Mouse (Mus musculus): ENCODE data around the gene Ptgr1.
A peak's percentile ranks its signal among the peaks of the same experiment; 100 is the strongest.

The Ptgr1 gene

DNA sequence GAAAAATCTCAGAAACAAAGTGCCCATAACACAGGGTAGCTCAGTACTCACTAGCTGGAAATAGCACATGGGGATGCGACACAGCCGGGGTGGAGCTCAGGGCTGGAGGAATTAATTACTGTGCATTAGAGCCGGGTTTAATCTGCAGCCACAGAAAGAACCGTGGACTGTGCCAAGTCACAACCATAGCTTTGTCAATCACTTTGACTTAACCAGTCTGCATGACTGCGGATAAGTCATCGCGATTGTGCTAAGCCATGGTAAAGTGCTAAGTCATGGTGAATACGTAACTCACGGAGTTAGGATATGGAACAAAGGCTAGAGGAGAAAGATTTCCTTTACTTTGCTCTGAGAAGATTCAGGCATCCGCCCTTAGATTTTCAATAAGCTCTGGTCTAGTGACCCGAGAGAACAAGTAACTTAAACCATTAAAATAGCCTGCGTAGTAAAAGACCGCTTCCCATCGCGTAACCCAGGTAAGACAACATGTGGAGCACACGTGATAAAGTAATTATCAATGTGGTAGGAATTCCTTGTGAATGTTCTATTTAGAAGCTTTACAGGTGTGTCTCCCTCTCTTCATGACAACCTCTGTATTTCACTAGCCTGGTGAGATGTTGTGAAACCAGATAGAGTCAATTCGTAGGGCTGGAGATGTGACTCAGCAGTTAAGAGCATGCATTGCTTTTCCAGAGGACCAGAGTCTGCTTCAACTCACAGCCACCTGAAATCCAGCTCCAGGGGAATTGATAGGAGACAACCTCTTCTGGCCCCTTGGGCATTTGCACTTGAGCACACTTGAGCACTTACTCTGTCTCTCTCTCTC lies 3.9 kb upstream of the Ptgr1 start:
- DNase-seq (ENCODE audit: low read depth, low spot score) = no peak

DNA sequence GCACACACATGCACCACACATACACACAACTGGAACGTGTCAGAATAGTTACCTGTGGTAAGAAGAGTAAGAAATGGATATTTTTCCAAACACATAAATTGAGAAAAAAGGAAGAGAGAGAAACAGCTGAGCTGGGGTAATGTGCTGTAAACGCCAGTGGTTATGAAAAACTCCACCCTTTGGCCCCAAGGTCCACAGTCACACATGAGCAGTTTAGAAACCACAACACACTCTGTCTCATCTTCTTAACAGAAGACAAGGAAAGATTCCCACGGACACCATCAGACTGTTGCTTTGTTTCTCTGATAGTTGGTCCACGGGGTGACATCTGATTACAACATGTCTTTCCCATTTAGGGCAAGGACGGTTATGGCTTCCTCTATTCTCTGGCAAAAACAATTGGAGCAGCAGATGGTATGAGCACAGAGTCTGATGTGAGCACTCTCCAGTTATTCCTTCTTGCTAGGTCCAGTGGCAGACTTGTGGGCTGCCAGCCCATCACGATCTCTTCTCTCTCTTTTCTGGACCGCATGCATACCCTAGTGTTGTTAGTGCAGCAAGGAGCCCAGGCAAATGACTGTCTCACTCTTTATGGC lies 2.5 kb upstream of the Ptgr1 start:
- no peak for DNase-seq (ENCODE audit: low read depth, low spot score)

DNA sequence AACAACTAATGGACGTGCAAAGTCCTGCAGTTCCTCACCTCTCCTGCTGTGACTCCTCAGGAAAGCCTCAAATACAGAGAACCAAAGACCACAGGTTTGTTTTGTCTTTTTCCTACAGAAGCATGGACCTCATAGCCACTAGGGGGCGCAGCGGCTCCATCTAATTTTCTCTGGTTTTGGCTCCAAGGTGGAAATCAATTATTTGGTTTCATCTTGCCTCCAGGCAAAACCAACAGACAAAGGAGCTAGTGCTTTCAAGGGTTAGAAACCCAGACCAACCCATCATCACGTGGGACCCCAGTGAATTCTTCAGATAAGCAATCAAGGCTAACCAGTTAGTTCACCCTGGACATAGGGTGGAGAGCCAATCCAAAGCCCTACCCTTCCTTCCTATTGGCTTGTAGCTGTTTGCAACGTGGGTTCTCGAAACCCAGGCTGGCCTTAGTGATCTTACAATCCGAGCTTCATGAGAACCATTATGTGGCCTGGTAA lies 1.7 kb downstream of the Ptgr1 start:
- DNase-seq (ENCODE audit: low read depth, low spot score) = peak; percentile 83

DNA sequence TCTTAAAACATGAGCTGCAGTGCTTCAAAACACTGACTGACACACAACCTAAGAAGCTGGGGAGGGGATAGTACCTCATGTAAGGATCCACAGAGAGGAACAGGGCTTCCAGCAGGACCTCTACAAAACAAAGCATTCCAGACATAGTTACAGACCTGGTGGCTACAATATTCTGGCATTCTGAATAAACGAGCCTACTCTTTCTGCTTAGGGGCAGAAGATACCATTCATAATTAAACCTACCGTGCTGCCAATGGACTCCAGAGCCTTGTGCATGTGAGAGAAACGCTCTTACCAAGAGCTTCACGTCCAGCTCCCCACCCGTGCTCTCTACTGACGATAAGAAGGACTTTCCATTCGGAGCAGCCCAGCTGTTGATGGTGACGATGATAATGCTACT lies 4.1 kb downstream of the Ptgr1 start:
- no peak for DNase-seq (ENCODE audit: low read depth, low spot score)

DNA sequence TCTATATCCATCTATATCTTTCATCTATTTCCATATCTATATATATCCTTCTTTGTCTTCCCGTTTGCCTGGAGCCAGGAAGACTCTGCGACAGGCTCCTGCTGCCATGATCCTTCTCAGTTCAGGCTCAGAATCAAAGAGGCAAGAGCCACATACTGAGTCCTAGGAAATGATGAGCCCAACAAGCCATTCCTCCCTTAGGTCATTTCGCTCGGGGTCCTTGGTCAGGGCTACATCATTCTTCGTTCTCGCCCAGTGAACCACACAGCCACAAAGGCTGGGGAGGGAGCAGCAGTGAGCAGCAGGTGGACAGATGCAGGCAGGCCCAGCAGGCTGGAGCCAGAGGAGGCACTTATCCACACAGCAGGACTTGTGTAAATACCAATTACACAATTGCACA lies 5.5 kb downstream of the Ptgr1 start:
- DNase-seq (ENCODE audit: low read depth, low spot score) = no peak

DNA sequence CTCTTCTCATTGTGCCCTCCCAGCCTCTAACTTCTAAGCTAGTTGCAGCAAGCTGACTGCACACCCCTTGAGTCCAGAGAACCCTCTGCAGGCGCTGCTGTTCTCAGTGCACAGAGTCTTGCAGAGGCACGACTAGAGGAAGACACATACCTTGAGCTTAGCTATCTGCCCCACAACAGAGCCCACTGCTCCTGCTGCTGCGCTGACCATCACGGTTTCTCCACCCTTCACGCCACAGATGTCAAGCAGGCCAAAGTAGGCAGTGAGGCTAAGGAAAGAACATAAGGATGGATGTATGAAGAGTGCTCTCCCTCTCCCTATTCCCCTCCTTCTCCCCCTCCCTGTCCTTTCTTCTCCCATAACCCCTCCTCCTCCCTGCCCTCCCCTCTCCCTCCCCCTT lies 11.2 kb downstream of the Ptgr1 start:
- no peak for DNase-seq (ENCODE audit: low read depth, low spot score)

DNA sequence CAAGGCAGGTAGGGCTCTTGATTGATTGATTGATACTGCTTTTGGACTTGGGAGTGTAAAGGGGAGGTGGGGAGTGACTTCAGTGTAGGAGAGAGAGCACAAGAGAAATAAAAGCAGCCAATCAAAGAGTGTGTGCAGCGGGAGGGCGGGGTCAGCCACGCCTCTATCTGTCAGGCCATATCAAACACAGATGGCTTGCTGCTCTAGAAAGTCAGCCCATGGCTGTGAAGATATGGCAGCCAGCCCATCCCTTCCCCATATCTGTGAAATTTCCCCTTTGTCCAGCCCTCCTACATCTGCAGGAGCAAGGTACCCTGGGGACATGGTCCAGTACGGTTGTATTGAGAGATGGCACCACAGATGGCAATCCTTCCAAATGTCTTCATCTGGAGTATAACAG lies 16.2 kb downstream of the Ptgr1 start:
- no peak for DNase-seq (ENCODE audit: low read depth, low spot score)

DNA sequence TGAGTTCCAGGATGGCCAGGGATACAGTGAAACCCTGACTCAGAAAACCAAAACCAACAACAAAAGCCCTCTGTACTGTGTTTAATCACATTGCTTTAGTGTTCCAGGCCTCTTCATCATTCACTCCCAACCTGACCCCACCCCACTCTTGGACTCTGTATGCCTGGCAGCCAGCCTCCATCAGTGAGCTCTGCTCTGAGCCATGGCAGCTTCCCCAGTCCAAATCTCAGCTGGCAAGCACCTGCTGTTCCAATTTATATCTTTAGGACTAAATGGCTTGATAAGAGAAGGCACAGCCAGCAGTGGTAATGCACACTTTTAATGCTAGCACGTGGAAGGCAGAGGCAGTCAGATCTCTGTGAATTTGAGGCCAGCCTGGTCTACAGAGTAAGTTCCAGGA lies 21.8 kb downstream of the Ptgr1 start:
- no peak for DNase-seq (ENCODE audit: low read depth, low spot score)

DNA sequence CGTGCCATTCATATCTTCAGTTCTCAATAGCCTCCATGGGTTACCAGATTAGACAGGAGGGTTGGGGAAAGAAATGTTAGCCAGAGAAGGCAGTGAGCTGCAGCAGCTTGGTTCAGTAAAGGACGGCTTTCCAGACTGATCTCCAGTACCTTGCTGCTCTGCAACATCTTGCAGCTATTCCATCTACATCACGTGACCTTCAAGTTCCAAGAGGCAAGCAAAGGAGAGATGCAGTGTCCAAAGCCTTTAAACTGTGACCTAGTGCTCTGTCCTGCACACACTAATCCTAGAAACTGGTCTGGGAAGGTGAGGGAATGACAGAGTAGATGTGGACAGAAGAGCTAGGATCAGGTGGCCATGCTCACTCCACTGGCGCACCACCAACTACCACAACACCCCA lies 23.6 kb downstream of the Ptgr1 start:
- no peak for DNase-seq (ENCODE audit: low read depth, low spot score)

DNA sequence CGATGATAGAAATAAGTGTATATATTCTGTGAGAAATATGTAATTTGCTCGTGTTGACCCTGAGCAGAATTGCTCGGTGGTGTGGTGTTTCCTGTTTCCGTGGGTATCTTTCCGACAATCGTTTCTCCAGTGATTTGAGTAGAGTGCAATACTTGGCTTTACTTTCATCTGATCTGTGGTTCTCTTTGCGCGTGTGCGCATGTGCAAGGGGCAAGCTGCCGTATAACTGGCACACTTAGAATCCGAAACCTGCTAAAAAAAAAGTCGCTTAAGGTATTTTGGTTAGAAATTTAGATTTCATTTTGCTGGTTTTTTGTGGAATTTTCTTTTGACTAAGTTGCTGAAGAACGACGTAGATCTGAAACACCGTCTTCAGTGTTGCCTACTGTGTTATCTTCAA lies 25.2 kb downstream of the Ptgr1 start:
- DNase-seq (ENCODE audit: low read depth, low spot score) = no peak

DNA sequence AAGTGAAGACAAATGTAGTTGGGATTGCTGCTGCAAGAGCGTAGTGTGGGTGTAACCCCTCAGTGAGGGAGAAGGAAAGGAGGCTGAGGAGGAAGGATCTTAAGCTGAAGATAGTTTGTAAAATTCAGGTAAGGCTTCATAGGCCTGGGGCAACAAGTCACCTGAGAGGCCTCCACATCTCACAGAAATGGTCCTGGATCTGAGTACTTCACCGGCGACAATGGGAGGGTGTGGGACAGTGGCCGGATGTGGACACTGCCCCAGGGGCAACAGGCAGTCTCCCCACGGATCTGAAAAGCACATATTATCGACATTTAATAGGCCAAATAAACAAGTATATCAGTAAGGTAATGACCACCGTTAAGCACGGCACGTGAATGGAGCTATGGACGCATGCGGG lies 34.3 kb downstream of the Ptgr1 start:
- no peak for DNase-seq (ENCODE audit: low read depth, low spot score)

DNA sequence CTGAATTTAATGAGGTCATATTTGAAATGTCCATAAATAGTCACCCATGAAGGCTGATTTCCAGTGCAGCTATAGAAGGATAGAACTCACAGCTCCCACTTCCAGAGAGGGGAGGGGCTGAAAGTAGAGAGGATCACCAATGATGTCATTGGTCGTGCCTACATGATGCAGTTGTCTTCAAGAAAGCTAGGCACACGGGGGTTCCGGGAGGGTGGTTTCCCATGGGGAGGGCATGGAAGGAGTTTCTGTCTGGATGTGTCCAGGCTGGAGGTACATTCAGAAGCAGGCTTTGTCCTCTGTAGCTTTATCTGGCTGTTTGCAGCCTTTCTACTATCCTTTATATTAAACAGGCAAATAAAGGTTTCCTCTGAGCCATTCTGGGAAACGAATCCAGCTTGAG lies 38.5 kb downstream of the Ptgr1 start:
- no peak for DNase-seq (ENCODE audit: low read depth, low spot score)

DNA sequence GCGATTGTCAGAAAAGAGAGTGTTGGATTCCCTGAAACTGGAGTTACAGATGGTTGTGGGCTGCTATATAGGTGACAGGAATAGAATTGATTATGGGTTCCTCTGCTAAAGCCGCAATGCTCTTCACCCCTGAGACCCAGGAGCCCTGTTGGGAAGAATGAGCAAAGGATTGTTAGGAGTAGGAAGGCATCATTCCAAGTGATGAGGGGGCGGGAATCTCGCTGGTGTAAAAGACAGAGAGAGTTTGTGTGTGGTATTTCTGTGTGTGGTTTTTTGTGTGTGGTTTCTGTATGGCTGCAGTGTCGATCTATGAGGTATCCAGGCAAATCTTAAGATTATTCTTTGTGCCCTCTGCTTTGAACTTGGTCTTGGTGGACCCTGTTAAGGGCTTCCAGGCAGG lies 42.2 kb downstream of the Ptgr1 start:
- no peak for DNase-seq (ENCODE audit: low read depth, low spot score)

DNA sequence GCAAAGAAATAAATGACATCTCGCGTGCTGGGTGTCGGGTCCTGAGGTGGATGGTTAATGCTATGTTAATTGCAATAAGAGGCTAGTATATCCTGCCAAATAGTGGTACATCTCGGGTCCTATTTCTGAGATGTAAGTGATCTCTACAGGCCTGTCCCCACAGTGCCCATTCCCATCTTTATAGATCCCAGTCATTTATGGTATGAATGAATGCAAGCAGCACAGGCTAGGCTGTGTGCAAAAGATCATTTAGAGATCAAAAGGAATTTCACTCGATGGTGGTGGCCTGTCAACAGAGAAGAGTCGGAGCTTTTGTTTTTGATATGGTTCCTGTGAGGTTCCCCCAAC lies 42.7 kb downstream of the Ptgr1 start:
- no peak for DNase-seq (ENCODE audit: low read depth, low spot score)

DNA sequence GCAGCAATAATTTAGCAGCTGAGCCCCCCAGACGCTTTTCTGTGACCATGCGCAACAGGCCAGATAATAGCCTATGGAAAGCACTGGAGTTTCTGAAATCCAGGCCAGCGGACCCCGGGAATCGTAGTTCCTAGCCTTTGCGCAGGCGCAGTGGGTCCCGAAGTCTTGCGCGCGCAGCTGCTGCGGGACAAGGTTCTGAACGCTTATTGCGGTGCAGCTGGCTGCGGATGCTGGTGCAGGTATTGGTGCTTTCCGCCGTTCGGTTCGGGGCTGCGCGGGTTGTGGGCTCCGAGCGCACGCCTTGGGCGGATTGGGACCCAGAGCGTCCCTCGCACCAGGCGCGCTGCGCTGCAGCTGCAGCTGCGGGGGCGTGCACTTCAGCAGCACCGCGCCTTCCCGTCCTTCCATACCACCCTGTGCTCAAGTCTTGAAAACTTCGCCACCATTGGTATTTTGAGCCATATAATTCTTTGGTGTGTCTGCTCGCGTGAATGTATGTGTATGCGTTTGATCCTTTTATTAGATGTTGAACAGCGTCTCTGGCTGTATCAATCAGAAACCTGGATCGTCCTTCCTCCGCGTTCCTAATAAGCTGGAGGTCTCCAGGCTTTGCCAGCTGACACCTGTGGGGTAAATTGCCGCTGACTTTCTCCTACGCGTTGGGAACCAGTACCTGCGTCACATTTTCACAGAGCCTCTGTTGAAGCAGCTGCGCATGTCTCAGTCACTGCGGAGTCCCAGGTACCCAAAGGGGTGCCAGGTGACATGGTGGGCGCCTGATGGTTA lies 43.3 kb downstream of the Ptgr1 start, which contains the start of gene Zkscan16:
Gene Zkscan16, plus strand, starts transcription at position 209 of the 786 bp plus-strand sequence.
- peak; percentile 94 for DNase-seq (ENCODE audit: low read depth, low spot score)

DNA sequence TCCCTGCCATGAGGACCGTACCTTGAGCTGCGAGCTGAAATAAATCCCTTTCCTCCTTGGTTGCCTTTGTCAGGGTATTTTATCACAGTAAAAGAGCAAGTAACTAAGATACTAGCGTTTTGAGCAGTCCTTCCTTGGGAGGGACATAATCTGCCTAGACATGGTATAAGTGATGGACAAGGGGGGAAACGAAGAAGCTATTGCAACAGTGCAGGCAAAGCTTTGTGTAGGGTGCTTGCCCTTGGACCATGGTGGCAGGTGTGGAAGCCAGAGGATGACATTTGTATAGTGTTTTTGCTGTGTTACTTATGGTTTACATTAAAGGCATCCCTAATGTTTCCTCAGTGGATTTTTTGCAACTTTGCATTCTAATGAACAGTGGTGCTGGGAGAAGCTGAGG lies 44.0 kb downstream of the Ptgr1 start:
- DNase-seq (ENCODE audit: low read depth, low spot score) = no peak

DNA sequence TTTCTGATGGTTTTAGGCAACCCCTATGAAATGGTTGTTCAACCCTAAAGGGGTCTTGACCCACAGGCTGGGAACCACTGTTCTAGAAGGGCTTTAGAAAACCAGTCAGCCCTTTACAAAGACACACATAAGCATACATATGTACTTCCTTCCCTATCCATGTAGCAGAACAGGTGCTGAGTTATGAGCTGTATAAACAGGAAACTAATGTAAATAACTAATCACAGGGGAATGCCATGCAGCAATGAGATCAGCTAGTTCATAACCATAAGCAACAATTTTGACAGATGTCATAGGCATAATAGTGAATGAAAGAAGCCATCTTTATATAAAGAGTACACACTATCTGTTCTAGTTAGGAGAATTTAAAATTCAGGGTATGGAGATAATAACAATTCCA lies 45.3 kb downstream of the Ptgr1 start:
- DNase-seq (ENCODE audit: low read depth, low spot score) = no peak

DNA sequence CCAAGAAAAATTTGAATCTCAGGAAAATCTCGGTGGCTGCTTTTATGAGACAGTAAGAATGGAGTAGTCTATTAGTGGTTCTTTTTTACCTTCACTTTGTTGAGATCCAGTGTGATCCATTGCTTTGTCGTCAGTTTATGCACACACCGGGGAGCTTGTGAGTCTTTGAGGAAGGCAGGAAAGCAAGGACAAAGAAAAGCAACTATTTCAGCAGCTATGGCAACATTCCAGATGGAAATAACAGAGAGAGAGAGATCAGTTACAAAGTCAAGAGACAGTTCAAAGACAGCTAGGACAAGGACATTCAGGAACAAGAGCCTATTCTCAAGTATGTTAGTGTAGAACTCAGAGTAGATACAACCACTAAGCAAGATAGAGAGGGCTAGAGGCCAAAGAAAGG lies 51.1 kb downstream of the Ptgr1 start:
- no peak for DNase-seq (ENCODE audit: low read depth, low spot score)

DNA sequence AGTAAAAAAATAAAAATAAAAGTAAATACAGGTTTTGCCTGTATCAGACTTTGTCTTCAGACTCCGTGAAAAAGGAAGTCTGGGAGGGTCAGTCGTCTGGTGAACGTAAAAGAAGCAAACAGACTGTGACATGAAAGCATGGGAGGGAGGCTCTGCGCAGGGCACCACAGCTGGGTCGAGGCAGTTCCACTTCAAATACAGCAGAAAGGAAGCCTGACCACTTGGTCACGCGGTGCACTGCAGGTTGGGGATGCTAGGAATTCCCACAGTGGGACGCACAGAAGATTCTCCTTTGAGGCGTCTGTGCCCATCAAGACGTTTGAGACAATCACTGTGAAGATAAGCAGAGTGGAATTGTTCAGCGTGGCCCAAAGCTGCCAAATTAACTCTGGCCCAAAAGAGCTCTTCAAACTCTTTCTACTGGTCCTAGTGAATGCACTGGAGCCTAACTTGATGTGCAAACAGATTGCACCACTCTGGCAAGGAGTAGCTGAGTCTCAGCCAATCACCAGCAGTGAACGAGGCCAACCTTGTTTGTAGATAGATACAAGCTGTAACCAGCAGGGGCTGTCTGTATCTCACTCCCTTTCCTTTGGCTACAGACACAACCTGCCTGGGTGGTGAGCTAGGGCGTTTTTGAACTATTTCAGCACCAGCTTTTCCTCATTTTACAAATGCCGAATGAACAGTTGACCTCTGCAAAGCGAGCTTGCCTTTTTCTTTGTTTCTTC lies 52.0 kb downstream of the Ptgr1 start:
- DNase-seq (ENCODE audit: low read depth, low spot score) = peak; percentile 14

DNA sequence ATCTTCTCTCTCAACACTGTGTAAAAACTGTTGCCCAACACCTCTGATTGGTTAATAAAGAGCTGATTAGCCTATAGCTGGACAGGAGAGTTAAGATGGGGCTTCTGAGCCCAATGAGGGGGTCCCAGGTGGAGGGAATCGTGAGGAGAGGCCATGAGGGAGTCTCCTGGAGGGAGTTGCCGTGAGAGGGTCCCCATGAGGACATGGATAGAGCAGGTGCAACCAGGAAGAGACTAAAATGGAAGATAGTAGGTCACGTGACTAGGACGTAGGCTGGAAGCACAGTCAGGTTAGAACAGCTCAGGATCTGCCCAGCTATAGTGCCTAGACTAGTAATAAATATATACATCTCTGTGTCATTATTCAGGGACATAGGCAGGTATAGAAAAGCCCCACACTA lies 52.6 kb downstream of the Ptgr1 start:
- DNase-seq (ENCODE audit: low read depth, low spot score) = no peak

DNA sequence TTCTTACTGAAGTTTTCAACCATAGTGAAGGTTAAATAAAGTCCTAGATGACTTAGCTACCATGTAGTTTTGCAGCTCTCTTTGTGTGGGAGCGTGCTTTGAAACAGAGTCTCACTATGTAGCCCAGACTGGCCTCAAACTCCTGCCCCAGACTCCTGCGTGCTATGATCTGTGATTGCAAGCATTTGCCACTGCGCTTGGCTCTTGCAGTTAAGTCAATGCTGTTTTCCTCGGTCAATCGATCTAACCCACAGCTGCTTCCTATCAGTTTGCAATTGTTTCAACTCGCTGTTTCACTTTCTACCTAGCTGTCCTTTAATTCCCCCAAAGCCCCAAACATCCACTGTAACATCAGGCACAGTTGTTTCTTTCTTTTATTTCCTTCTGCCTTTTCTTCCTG lies 54.4 kb downstream of the Ptgr1 start:
- no peak for DNase-seq (ENCODE audit: low read depth, low spot score)

DNA sequence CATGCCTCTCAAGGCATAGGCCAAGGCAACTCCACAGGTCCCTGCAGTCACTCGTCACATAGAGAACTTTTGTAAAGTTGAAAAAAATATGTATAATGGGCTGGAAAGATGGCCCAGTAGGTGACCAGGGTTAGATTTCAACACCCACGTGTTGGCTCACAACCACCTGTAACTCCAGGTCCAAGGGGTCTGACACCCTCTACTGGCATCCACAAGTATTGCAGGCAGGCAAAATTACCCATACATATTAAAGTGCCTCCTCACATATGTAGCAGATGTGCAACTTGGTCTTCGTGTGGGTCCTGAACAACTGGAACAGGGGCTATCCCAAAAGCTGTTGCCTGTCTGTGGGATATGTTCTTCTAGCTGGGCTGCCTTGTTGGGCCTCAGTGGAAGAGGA lies 59.3 kb downstream of the Ptgr1 start:
- no peak for DNase-seq (ENCODE audit: low read depth, low spot score)
